Mouse (Mus musculus) liver, embryonic 12.5 days (tissue): ENCODE results near the gene Aoc2. TPM values are rescaled to one million over a fixed set of nuclear protein-coding genes. Genes with fewer than 3 reads are reported as not detected.

Source experiments
- ATAC-seq: fragments of 200-750 bp; cut with Nextera tagmentation; 2 replicates; pipeline ENCODE4 v1.8.0; 2017; ENCODE audit warnings: moderate number of reproducible peaks, mild to moderate bottlenecking, moderate library complexity
- H3K27ac ChIP-seq: fragments of 300-500 bp; sonication (generic); 2 replicates; pipeline ENCODE4 v1.5.1; 2016; ENCODE audit warnings: mild to moderate bottlenecking
- H3K27me3 ChIP-seq: fragments of 300-500 bp; sonication (generic); replicated peaks from 2 replicates; pipeline ENCODE4 v1.6.1; 2016; ENCODE audit warnings: mild to moderate bottlenecking, moderate library complexity
- H3K36me3 ChIP-seq: fragments of 300-500 bp; sonication (generic); 2 replicates; pipeline ENCODE4 v1.6.1; 2016; ENCODE audit warnings: mild to moderate bottlenecking, moderate library complexity
- H3K4me1 ChIP-seq: fragments of 300-500 bp; sonication (generic); 2 replicates; pipeline ENCODE4 v1.6.1; 2016
- H3K4me2 ChIP-seq: fragments of 300-500 bp; sonication (generic); 2 replicates; pipeline ENCODE4 v1.6.1; 2016; ENCODE audit warnings: mild to moderate bottlenecking, moderate library complexity
- H3K4me3 ChIP-seq: fragments of 300-500 bp; sonication (generic); 2 replicates; pipeline ENCODE4 v1.5.1; 2016; ENCODE audit warnings: mild to moderate bottlenecking, moderate library complexity
- H3K9ac ChIP-seq: fragments of 300-500 bp; sonication (generic); 2 replicates; pipeline ENCODE4 v1.6.1; 2016; ENCODE audit warnings: mild to moderate bottlenecking, moderate library complexity
- H3K9me3 ChIP-seq: fragments of 300-500 bp; sonication (generic); replicated peaks from 2 replicates; pipeline ENCODE4 v1.6.1; 2016; ENCODE audit warnings: mild to moderate bottlenecking, moderate library complexity
- WGBS: fragments of 180-500 bp; shearing (Covaris S2); methylation state at CpG from one replicate; pipeline ENCODE4 v1.1.7; 2016; ENCODE audit not compliant: insufficient replicate concordance; 5-methylcytosine and 5-hydroxymethylcytosine counted together
- polyA plus RNA-seq: library from polyadenylated mRNA; unstranded; fragments of >200 nt; fragmentation: Nextera tagmentation; extraction: Ambion mirVana; gene quantifications from 2 replicates; pipeline ENCODE4 v1.2.1, GENCODE M21; 2016

Gene Aoc2
- 2.2 TPM in 2 replicates for polyA plus RNA-seq

GRCm38 (mm10) chr11:101324763-101325162 is at the start of gene Aoc2:
Aoc2 (plus strand) TSS chr11:101325063.
- 92% methylated on average over 5 of the region's 5 CpGs for WGBS
- no peak within 1 kb of the TSS for H3K4me2 ChIP-seq
- no peak within 1 kb of the TSS for H3K4me3 ChIP-seq
- H3K9ac ChIP-seq, result no peak within 1 kb of the TSS
- H3K36me3 ChIP-seq, result peaks cover 77% of the 10 kb centered on the region
- ATAC-seq, result 0 out of 2 replicates have a peak, but pooled peaks have one; percentile 6
- no peaks in the 10 kb centered on the region for H3K9me3 ChIP-seq
- no peak within 1 kb of the TSS for H3K27ac ChIP-seq
- H3K27me3 ChIP-seq, result no peaks in the 10 kb centered on the region
- H3K4me1 ChIP-seq, result 0 out of 2 replicates have a peak, but pooled peaks cover 5% of the 10 kb centered on the region

DNA sequence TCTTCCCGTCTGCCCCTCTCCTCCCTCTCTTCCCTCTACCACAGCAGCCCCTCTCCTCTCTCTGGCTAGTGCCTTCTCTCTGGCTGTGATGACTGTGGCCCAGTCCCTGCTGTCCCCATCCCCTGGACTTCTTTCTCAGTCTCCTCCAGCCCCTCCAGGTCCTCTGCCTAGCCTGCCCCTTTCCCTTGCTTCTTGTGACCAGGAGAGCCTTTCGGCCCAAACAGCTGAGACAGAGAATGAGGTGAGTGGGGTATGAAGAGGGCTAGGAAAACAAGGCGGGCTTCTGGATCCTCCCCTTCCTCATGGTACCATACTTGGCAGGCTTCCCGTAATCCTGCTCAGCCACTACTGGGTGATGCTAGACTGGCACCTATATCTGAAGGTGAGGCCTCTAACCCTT is 49.6 kb upstream of the Aoc2 start:
- H3K4me3 ChIP-seq, result no peak overlapping the region
- no peak overlapping the region for H3K9ac ChIP-seq
- no peaks in the 10 kb centered on the region for H3K9me3 ChIP-seq
- H3K4me2 ChIP-seq, result no peak overlapping the region
- H3K27me3 ChIP-seq, result peaks cover 3% of the 10 kb centered on the region; the same call in 1 of the 2 replicates
- no peak overlapping the region for H3K27ac ChIP-seq
- peaks cover 33% of the 10 kb centered on the region for H3K4me1 ChIP-seq
- 78% methylated on average over 4 of the region's 4 CpGs for WGBS
- ATAC-seq, result no peak
- H3K36me3 ChIP-seq, result peaks cover 25% of the 10 kb centered on the region

- H3K27me3 ChIP-seq, result peaks cover 6% of the 10 kb centered on the region; the same call in 1 of the 2 replicates
- WGBS, result 61% methylated on average over 27 of the region's 27 CpGs
- no peak for ATAC-seq
- H3K4me1 ChIP-seq, result peaks cover 33% of the 10 kb centered on the region
- peak overlapping the region; percentile 83; the same call in 1 of the 2 replicates for H3K9ac ChIP-seq
- 0 out of 2 replicates have a peak overlapping the region, but pooled peaks have one; percentile 12 for H3K27ac ChIP-seq
- H3K4me3 ChIP-seq, result peak overlapping the region; percentile 2; the same call in 1 of the 2 replicates
- H3K4me2 ChIP-seq, result peak overlapping the region; percentile 88
- H3K36me3 ChIP-seq, result peaks cover 25% of the 10 kb centered on the region
- H3K9me3 ChIP-seq, result no peaks in the 10 kb centered on the region
These were observed 48.4 kb upstream of the Aoc2 start for GRCm38 (mm10) chr11:101276319-101277070.

DNA sequence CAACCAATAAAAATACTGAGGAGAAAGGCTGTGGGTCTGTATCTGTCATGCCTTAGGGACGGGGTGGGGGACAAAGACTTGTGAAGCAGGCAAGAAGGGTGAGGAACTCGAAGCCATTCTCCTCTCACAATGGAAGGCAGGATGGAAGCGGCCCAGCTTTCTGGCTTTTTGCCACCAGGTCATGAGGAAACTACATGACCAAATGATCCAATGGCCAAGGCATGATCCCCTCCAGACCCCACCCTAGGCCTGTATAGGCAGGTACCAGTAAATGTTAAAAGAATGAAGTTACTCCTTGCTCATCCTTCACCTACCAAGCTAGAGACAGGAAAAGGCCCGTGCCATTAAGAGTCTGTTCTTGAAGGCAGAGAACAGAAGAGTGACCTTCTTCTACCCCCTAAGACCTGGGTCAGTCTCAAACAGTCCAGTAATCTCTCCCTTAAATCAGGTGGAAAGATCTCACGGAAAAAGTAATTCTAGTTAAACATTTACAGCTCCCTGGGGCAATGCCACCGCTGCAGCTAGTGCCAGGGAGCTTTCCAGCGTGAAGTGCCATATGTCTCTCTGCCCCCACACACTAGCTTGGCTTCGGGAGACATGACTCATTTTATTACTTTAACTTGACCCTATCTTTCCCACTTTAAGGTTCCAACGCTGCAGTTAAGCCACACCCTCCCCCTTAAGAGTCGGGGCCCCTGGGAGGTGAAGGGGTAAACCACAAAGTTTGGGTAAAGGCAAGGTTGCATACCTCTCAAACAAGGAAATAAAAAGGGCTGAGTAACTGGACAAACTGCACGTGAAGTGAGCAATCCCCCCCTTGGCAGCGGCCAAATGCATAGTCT is 47.3 kb upstream of the Aoc2 start:
- H3K4me3 ChIP-seq, result peak overlapping the region; percentile 85
- 44% methylated on average over 12 of the region's 12 CpGs for WGBS
- peaks cover 33% of the 10 kb centered on the region for H3K4me1 ChIP-seq
- H3K27me3 ChIP-seq, result peaks cover 6% of the 10 kb centered on the region; the same call in 1 of the 2 replicates
- H3K9me3 ChIP-seq, result no peaks in the 10 kb centered on the region
- ATAC-seq, result peak; percentile 28; the same call in 1 of the 2 replicates
- peaks cover 22% of the 10 kb centered on the region for H3K36me3 ChIP-seq
- H3K27ac ChIP-seq, result peak overlapping the region; percentile 84
- H3K4me2 ChIP-seq, result peak overlapping the region; percentile 88
- H3K9ac ChIP-seq, result peak overlapping the region; percentile 83

DNA sequence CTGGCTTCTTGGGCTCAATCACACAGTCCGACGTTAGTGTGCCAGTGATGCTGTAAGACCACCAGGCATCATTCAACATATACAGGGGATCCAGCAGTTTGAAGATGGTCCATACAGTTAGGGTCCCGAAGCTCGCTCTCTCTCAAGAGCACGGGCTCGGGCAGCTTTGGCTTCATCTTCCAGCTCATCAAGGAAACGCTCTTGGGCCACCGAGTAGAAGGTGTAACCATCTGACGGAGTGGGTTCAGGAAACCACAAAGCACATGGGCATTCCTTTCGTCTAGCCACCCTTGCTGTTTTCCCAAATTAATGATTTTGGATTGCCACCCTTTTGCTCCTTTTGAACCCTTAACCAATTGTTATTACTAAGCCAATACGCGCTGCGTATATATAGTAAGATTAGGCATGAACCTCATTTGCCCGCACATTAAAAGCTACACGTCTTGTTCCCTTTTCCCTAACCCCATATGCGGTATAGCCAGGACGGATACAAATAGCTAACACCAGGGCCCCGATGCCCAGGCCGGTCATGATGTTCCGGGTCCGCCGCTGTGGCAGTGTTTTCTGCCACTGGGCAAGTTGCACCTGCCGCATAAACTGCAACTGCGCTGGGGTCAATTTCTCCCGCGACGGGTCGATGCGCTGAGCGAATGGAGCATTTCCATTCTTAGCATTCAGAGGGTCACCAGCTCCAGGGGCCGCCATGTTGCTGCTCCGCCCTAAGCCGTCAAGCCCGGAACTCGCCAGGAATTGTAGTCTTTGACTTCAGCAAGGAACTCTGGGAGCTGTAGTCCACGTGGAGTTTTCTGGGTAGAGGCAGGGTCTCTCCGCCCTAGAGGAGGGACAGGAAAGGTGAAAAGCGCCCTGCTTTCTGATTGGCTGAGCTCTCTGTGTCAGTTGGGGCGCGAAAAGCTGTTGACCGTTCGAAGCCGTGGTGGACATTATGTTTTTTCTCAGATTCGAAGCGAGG is 46.4 kb upstream of the Aoc2 start, which contains the start of the genes Cntd1 and Coa3:
Gene Cntd1 (plus strand): TSS at position 790 of the 970 bp plus-strand sequence.
Gene Coa3 (minus strand): TSS at position 892 of the 970 bp plus-strand sequence.
- ATAC-seq, result peak; percentile 94

DNA sequence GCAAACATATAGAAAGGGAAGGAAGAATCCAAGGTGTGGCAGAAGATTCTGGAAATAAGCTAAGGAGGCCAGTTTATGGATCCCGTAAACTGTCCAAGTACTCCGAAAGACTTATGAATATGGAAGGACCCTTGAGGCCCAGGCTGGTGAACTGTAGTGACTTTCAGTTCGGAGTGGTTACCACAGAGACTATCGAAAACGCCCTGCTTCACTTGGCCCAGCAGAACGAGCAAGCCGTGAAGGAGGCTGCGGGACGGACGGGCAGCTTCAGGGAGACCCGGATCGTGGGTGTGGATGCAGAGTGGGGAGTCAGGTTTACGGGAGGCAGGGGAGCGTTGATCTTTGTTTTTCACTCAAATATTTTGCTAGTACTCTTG is 45.7 kb upstream of the Aoc2 start:
- Histone ChIP-seq H3K9me3 (no peaks in the 10 kb centered on the region), H3K9ac (peak overlapping the region; percentile 83), H3K4me3 (peak overlapping the region; percentile 85), H3K36me3 (peaks cover 22% of the 10 kb centered on the region), H3K4me1 (peaks cover 38% of the 10 kb centered on the region), H3K27ac (peak overlapping the region; percentile 84), H3K4me2 (peak overlapping the region; percentile 88), H3K27me3 (peaks cover 6% of the 10 kb centered on the region; the same call in 1 of the 2 replicates)
- ATAC-seq, result peak; percentile 53
- WGBS, result 52% methylated on average over 14 of the region's 14 CpGs

More for the DNA sequence above, 46.4 kb upstream of the Aoc2 start, which contains the start of the genes Cntd1 and Coa3:
- H3K4me1 ChIP-seq, result peaks cover 38% of the 10 kb centered on the region
- H3K4me2 ChIP-seq, result peak within 1 kb of the TSS; percentile 88
- peaks cover 6% of the 10 kb centered on the region; the same call in 1 of the 2 replicates for H3K27me3 ChIP-seq
- peak within 1 kb of the TSS; percentile 85 for H3K4me3 ChIP-seq
- peak within 1 kb of the TSS; percentile 83 for H3K9ac ChIP-seq
- H3K9me3 ChIP-seq, result no peaks in the 10 kb centered on the region
- peaks cover 22% of the 10 kb centered on the region for H3K36me3 ChIP-seq
- peak within 1 kb of the TSS; percentile 84 for H3K27ac ChIP-seq
- 3% methylated on average over 45 of the region's 45 CpGs for WGBS

DNA sequence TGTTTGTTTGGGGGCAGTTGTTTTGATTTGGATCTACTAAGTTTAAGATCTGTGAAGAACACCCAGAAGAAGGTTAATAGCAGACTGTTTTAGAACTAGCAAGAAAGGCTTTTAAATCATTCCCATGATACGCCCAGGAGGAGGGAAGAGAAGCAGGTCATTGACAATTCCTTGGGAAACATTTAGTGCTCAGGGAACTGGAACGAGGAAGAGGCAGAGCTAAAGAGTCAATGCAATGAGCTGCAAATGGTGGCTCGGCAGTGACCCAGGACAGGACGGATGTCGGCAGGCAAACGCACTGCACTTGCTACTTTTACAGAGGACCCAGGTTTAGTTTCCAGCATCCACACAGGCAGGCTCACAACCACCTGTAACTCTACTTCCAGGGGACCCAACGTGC is 44.0 kb upstream of the Aoc2 start:
- Histone ChIP-seq H3K4me2 (no peak overlapping the region), H3K4me3 (no peak overlapping the region), H3K36me3 (peaks cover 31% of the 10 kb centered on the region), H3K9ac (no peak overlapping the region), H3K27ac (no peak overlapping the region), H3K9me3 (no peaks in the 10 kb centered on the region), H3K4me1 (peaks cover 38% of the 10 kb centered on the region), H3K27me3 (peaks cover 6% of the 10 kb centered on the region; the same call in 1 of the 2 replicates)
- no peak for ATAC-seq
- 59% methylated on average over 7 of the region's 7 CpGs for WGBS

GRCm38 (mm10) chr11:101282896-101283295 is 42.0 kb upstream of the Aoc2 start:
- Histone ChIP-seq H3K4me1 (peaks cover 17% of the 10 kb centered on the region), H3K4me3 (no peak overlapping the region), H3K27me3 (peaks cover 6% of the 10 kb centered on the region; the same call in 1 of the 2 replicates), H3K9ac (no peak overlapping the region), H3K9me3 (no peaks in the 10 kb centered on the region), H3K4me2 (no peak overlapping the region), H3K36me3 (peaks cover 33% of the 10 kb centered on the region), H3K27ac (no peak overlapping the region)
- ATAC-seq, result no peak
- WGBS, result 57% methylated on average over 5 of the region's 5 CpGs

DNA sequence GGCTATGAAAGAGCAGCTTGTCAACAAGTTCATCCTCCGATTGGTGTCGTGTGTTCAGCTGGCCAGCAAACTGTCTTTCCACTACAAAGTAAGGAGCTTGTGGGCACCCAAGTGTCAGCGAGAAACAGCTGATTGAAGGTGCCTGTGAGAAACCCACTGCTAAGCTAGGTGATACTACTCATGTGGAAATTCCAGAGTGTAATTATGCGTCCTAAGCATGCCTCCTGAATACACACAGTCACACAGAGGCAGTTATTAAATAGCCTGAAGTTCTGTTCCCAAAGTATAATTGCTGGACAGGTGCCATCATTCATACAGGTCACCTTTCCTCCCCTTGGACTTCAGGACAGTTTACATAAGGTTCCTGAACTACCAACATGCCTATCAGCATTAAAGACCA is 41.1 kb upstream of the Aoc2 start:
- ATAC-seq, result no peak
- whole genome bisulfite sequencing, result 69% methylated on average over 4 of the region's 4 CpGs
- no peak overlapping the region for H3K27ac ChIP-seq
- peaks cover 14% of the 10 kb centered on the region for H3K4me1 ChIP-seq
- H3K27me3 ChIP-seq, result peaks cover 6% of the 10 kb centered on the region; the same call in 1 of the 2 replicates
- no peaks in the 10 kb centered on the region for H3K9me3 ChIP-seq
- no peak overlapping the region for H3K9ac ChIP-seq
- no peak overlapping the region for H3K4me3 ChIP-seq
- H3K36me3 ChIP-seq, result peaks cover 42% of the 10 kb centered on the region
- H3K4me2 ChIP-seq, result no peak overlapping the region

- no peak for ATAC-seq
- peaks cover 77% of the 10 kb centered on the region for H3K36me3 ChIP-seq
- no peaks in the 10 kb centered on the region for H3K27me3 ChIP-seq
- H3K9me3 ChIP-seq, result no peaks in the 10 kb centered on the region
- peaks cover 4% of the 10 kb centered on the region; the same call in 1 of the 2 replicates for H3K4me1 ChIP-seq
- WGBS, result 64% methylated on average over 9 of the region's 9 CpGs
- no peak overlapping the region for H3K4me2 ChIP-seq
- no peak overlapping the region for H3K9ac ChIP-seq
- H3K27ac ChIP-seq, result no peak overlapping the region
- H3K4me3 ChIP-seq, result no peak overlapping the region
These were observed 37.6 kb upstream of the Aoc2 start for GRCm38 (mm10) chr11:101287306-101287705.

DNA sequence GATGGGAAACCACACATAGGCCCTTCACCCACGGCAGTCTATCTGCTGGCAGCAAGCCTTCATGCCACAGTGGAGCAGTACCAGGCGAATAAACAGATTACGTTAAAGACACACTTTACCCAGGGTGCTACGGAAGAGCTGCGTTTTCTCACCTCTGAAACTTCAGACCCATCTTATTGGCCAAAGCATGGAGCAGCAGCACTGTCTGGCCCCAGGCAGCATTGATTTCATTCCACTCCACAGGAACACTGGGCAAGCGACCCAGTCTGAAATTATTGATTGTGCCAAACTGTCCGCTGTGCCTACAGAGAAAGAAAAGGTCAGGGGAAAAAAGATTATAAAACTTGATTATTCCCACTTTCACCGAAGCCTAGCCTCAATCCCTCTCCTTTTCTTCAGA is 33.6 kb upstream of the Aoc2 start:
- no peak for ATAC-seq
- Histone ChIP-seq H3K27me3 (no peaks in the 10 kb centered on the region), H3K9ac (no peak overlapping the region), H3K4me2 (no peak overlapping the region), H3K27ac (no peak overlapping the region), H3K4me1 (no peaks in the 10 kb centered on the region), H3K9me3 (no peaks in the 10 kb centered on the region), H3K36me3 (peaks cover 98% of the 10 kb centered on the region), H3K4me3 (no peak overlapping the region)
- WGBS, result 92% methylated on average over 8 of the region's 8 CpGs
